Mouse (Mus musculus): ENCODE results near the gene D1Ertd622e. TPM values are rescaled to one million over a fixed set of nuclear protein-coding genes. Genes with fewer than 3 reads are reported as not detected.
A peak's percentile ranks its signal among the peaks of the same experiment; 100 is the strongest.

The D1Ertd622e gene
- polyA plus RNA-seq, 1 experiment from 2014 or later, result 64.9 TPM

DNA sequence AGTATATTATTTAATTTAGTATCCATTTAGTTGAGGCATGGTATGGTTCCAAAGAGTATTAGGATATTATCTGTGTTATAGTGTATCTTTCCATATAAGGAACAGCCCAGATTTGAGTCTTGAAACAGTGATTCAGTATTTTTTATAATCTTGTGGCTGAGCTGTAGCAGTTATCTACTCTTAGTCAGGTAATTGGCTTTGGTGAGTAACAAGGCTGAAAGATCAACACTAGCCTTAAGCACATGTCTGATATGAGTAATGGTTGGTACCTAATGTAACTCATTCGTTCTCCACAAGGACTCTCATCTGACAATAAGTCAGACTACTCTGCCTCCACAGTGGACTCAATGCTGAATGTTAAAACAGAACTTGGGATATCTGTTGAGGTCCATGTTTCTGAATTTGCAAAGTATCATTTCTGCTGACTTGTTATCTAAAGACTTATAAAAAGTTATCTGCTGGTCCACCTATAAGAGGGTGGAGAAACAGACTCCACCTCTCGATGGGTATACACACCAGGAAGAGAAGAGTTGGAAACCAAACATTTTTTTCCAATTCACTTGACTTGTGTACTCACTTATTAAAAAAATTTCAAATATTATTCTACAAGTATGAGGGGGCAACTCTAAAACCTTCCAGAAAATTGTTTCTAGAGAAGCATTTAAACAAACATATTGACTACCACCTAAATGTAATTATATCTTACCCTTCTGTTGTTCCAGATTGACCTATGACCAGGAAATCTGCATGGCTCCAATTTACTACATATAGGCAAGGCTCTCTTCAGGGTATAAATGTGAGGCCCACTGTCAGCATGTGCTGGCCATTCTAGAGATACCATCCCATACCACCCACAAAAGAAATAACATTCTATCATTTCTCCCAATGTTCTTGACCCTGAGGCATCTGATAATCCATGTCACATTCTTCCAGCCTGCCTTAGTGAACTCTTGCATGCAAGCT is 84.5 kb downstream of the D1Ertd622e start:
- Histone ChIP-seq H3K4me1 (replicated peaks; ENCODE audit: control insufficient read depth, insufficient read depth, low read length) (no peaks in the 10 kb centered on the region), H3K4me3 (replicated peaks; ENCODE audit: low read length) (no peak overlapping the region), H3K27me3 (replicated peaks; ENCODE audit: control insufficient read depth, insufficient read depth, low read length) (no peaks in the 10 kb centered on the region), H3K36me3 (ENCODE audit: control insufficient read depth, insufficient read depth) (no peaks in the 10 kb centered on the region), H3K9ac (replicated peaks; ENCODE audit: low read depth, low read length) (no peak overlapping the region), H3K9me3 (ENCODE audit: control insufficient read depth, low read length) (no peaks in the 10 kb centered on the region), H3K27ac (ENCODE audit: low read length) (no peak overlapping the region), H3K4me2 (ENCODE audit: low read length) (no peak overlapping the region)
- 89% methylated on average over 2 of the region's 2 CpGs for WGBS
- no peak for ATAC-seq

DNA sequence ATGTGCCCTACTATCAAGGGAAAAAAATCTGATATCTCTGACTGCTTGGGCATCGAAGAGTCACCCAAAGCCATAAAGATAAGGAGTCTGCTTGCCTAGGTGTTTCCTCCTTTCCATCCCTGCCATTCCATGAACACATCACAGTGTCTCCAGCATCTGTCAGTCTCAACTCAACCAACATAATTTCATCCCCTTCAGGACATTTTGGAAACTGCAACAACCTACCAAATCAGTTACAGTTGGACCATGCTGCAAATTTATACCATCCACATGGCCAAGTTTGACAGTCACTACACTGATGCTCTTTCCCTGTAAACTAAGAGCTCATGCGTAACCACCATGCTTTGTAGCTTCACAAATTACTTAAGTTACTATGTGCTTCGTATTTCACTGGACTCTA is 85.3 kb downstream of the D1Ertd622e start:
- no peaks in the 10 kb centered on the region for H3K4me1 ChIP-seq (replicated peaks; ENCODE audit: control insufficient read depth, insufficient read depth, low read length)
- no peak overlapping the region for H3K4me2 ChIP-seq (ENCODE audit: low read length)
- 95% methylated on average over 3 of the region's 3 CpGs for WGBS
- H3K36me3 ChIP-seq (ENCODE audit: control insufficient read depth, insufficient read depth), result no peaks in the 10 kb centered on the region
- H3K4me3 ChIP-seq (replicated peaks; ENCODE audit: low read length), result no peak overlapping the region
- H3K27ac ChIP-seq (ENCODE audit: low read length), result no peak overlapping the region
- H3K27me3 ChIP-seq (replicated peaks; ENCODE audit: control insufficient read depth, insufficient read depth, low read length), result no peaks in the 10 kb centered on the region
- no peak for ATAC-seq
- H3K9me3 ChIP-seq (ENCODE audit: control insufficient read depth, low read length), result no peaks in the 10 kb centered on the region
- H3K9ac ChIP-seq (replicated peaks; ENCODE audit: low read depth, low read length), result no peak overlapping the region

DNA sequence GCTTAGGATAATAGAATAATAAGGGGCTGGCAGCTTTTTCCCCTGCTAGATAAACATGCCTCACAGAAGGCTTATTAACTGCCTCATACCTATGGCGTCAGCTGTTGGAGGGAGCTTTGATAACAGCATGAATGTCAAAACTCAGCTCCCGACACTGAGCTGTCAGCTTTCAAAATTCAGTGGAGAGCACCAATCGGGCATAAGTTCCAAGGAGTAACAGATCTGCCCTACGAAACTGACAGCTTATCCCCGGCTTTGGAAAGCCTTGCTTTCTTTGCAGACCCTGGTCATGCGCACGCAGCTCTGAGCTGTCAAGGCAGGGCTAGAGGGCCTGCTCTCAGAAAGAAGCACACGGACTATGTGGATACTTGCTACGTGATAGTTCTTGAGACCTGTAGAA is 91.1 kb downstream of the D1Ertd622e start:
- WGBS, result 27% methylated on average over 9 of the region's 9 CpGs
- Histone ChIP-seq H3K27me3 (replicated peaks; ENCODE audit: control insufficient read depth, insufficient read depth, low read length) (no peaks in the 10 kb centered on the region), H3K4me3 (replicated peaks; ENCODE audit: low read length) (no peak overlapping the region), H3K4me2 (ENCODE audit: low read length) (no peak overlapping the region), H3K36me3 (ENCODE audit: control insufficient read depth, insufficient read depth) (no peaks in the 10 kb centered on the region), H3K9me3 (ENCODE audit: control insufficient read depth, low read length) (no peaks in the 10 kb centered on the region), H3K9ac (replicated peaks; ENCODE audit: low read depth, low read length) (no peak overlapping the region), H3K4me1 (replicated peaks; ENCODE audit: control insufficient read depth, insufficient read depth, low read length) (no peaks in the 10 kb centered on the region; the same call in 1 of the 2 replicates), H3K27ac (ENCODE audit: low read length) (no peak overlapping the region)
- peak; percentile 78 for ATAC-seq

DNA sequence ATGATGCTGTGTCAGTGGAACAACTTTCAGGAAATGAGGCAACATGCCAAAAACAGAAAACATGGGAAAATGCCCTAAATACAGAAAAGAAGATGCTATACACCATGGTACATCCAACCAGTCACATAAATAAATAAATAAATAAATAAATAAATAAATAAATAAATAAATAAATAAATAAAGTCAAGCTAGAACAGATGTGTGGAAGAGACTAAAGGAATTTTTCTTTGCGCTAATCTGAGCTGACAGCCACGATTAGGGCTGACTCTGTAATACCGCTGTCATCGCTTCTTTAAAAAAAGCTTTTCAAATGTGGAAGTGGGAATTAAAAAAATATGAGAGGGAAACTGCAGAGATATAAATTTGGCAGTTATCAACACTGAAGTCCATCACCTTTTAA is 93.9 kb downstream of the D1Ertd622e start:
- H3K27me3 ChIP-seq (replicated peaks; ENCODE audit: control insufficient read depth, insufficient read depth, low read length), result no peaks in the 10 kb centered on the region
- no peak overlapping the region for H3K4me3 ChIP-seq (replicated peaks; ENCODE audit: low read length)
- H3K9me3 ChIP-seq (ENCODE audit: control insufficient read depth, low read length), result no peaks in the 10 kb centered on the region
- H3K4me1 ChIP-seq (replicated peaks; ENCODE audit: control insufficient read depth, insufficient read depth, low read length), result no peaks in the 10 kb centered on the region; the same call in 1 of the 2 replicates
- WGBS, result 93% methylated on average over 4 of the region's 4 CpGs
- H3K27ac ChIP-seq (ENCODE audit: low read length), result no peak overlapping the region
- H3K4me2 ChIP-seq (ENCODE audit: low read length), result no peak overlapping the region
- no peak for ATAC-seq
- no peak overlapping the region for H3K9ac ChIP-seq (replicated peaks; ENCODE audit: low read depth, low read length)
- H3K36me3 ChIP-seq (ENCODE audit: control insufficient read depth, insufficient read depth), result no peaks in the 10 kb centered on the region

DNA sequence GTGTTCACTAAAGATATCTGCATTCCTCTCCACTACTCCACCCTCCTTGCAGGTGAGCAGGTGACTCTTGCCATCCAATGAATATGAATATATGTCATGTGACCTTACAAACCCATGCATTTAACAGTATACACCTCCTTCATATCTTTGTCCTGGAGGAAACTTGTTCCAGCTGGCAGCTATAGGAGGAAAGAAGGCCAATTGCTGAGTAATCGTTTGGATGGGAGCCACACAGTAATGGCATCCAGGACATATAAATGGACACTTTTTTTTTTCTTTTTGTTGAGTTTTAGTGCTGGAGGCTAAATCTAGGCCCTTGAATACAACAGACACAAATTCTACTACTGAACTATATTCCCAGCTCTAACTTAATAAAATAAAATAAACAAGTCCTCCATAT is 97.2 kb downstream of the D1Ertd622e start:
- Histone ChIP-seq H3K9ac (replicated peaks; ENCODE audit: low read depth, low read length) (no peak overlapping the region), H3K4me2 (ENCODE audit: low read length) (no peak overlapping the region), H3K4me3 (replicated peaks; ENCODE audit: low read length) (no peak overlapping the region), H3K9me3 (ENCODE audit: control insufficient read depth, low read length) (no peaks in the 10 kb centered on the region), H3K36me3 (ENCODE audit: control insufficient read depth, insufficient read depth) (no peaks in the 10 kb centered on the region), H3K4me1 (replicated peaks; ENCODE audit: control insufficient read depth, insufficient read depth, low read length) (no peaks in the 10 kb centered on the region), H3K27ac (ENCODE audit: low read length) (no peak overlapping the region), H3K27me3 (replicated peaks; ENCODE audit: control insufficient read depth, insufficient read depth, low read length) (no peaks in the 10 kb centered on the region)
- WGBS, result 84% methylated on average over 1 of the region's 1 CpGs
- ATAC-seq, result no peak

DNA sequence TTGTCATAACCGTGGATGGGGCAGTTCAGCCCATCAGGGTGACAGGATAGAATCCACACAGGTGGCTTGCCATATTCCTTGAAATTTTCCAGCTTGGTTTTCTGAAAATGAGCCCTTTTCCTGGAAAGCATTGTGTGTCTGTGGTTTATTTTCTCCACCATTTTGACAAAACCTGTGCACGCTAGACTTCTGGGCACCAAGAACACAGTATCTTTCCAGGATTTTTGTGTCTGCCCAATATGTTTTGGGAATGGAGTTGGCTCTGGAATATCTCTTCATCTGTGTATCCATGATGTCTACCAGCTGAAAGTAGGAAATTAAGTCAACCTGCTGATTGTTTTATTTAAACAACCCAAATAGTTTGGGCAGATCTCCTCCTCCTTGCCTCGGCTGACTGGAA is 99.0 kb downstream of the D1Ertd622e start:
- Histone ChIP-seq H3K27me3 (replicated peaks; ENCODE audit: control insufficient read depth, insufficient read depth, low read length) (no peaks in the 10 kb centered on the region), H3K4me1 (replicated peaks; ENCODE audit: control insufficient read depth, insufficient read depth, low read length) (no peaks in the 10 kb centered on the region), H3K9ac (replicated peaks; ENCODE audit: low read depth, low read length) (no peak overlapping the region), H3K4me2 (ENCODE audit: low read length) (no peak overlapping the region), H3K27ac (ENCODE audit: low read length) (no peak overlapping the region), H3K36me3 (ENCODE audit: control insufficient read depth, insufficient read depth) (no peaks in the 10 kb centered on the region), H3K9me3 (ENCODE audit: control insufficient read depth, low read length) (no peaks in the 10 kb centered on the region), H3K4me3 (replicated peaks; ENCODE audit: low read length) (no peak overlapping the region)
- no peak for ATAC-seq
- WGBS, result 77% methylated on average over 3 of the region's 3 CpGs

Other genes starting within 250 kb of the D1Ertd622e start
- 14.9 and 15.7 TPM in 2 replicates for gene Gin1, start 108.1 kb upstream of the D1Ertd622e start, polyA plus RNA-seq (2015; fragmentation: Nextera tagmentation; extraction: Ambion mirVana)
- gene Ppip5k2, start 108.3 kb upstream of the D1Ertd622e start, polyA plus RNA-seq (2015; fragmentation: Nextera tagmentation; extraction: Ambion mirVana), result 51.6 and 57.4 TPM in 2 replicates